Mouse (Mus musculus) thymus, adult 2 months (tissue): ENCODE data around the gene Chn2.

Experiments used
- CTCF ChIP-seq: fragments of 200-500 bp; IDR thresholded peaks from 2 replicates; pipeline ENCODE4 v1.5.1; 2012; ENCODE audit warnings: mild to moderate bottlenecking, control low read depth, low read length, moderate library complexity, borderline replicate concordance; ENCODE audit not compliant: control insufficient read depth, poor library complexity, insufficient read depth; ENCODE audit errors: extremely low read depth
- POLR2A ChIP-seq: fragments of 200-500 bp; IDR thresholded peaks from 2 replicates; pipeline ENCODE4 v1.6.1; 2012; ENCODE audit warnings: mild to moderate bottlenecking, low read length, control low read depth, moderate library complexity; ENCODE audit not compliant: control insufficient read depth, poor library complexity, insufficient read depth; ENCODE audit errors: extremely low read depth

GRCm38 (mm10) chr6:54157097-54157496 is 117.7 kb downstream of the Chn2 start:
- TF ChIP-seq CTCF = no peak
- no peak for TF ChIP-seq POLR2A
